Mouse (Mus musculus) myocyte (in vitro differentiated cells): ENCODE measurements at regions not wholly inside any gene's neighbourhood (a gene's known extent, or its start where the extent isn't known, plus 50 kb on each side); places are given as distances from the start of the nearest gene placed in this dataset.
A peak's percentile ranks its signal among the peaks of the same experiment; 100 is the strongest.

ENCODE experiments used
- H3K27me3 ChIP-seq: one replicate; pipeline ENCODE4 v1.6.1; 2011; ENCODE audit not compliant: control insufficient read depth, insufficient read depth, insufficient read length
- H3K36me3 ChIP-seq: one replicate; pipeline ENCODE4 v1.6.1; 2011; ENCODE audit not compliant: control insufficient read depth, insufficient read depth
- H3K4me2 ChIP-seq: one replicate; pipeline ENCODE4 v1.6.1; 2011; ENCODE audit warnings: low read depth, control low read depth
- H3K4me3 ChIP-seq: one replicate; pipeline ENCODE4 v1.5.1; 2011; ENCODE audit warnings: mild to moderate bottlenecking, control low read depth, moderate library complexity
- H3K79me2 ChIP-seq: one replicate; pipeline ENCODE4 v1.6.1; 2011; ENCODE audit not compliant: control insufficient read depth, insufficient read depth
- H3ac ChIP-seq: one replicate; pipeline ENCODE4 v1.6.1; 2011; ENCODE audit not compliant: control insufficient read depth, insufficient read length
- CEBPB ChIP-seq: IDR thresholded peaks from 2 replicates; pipeline ENCODE4 v1.6.1; 2011; ENCODE audit warnings: mild to moderate bottlenecking, moderate library complexity; ENCODE audit not compliant: poor library complexity, insufficient read depth, severe bottlenecking
- E2F4 ChIP-seq: IDR thresholded peaks from one replicate; pipeline ENCODE4 v1.6.1; 2011; ENCODE audit warnings: mild to moderate bottlenecking, control low read depth, moderate library complexity; ENCODE audit not compliant: insufficient read depth
- MAX ChIP-seq: IDR thresholded peaks from one replicate; pipeline ENCODE4 v1.6.1; 2011; ENCODE audit warnings: low read depth, mild to moderate bottlenecking, control low read depth
- MYOD1 ChIP-seq, 3 experiments: IDR thresholded peaks; one replicate each; pipeline ENCODE4 v1.6.1; 2011; ENCODE audit warnings: control low read depth in 2 of 3, low read depth in 2 of 3, mild to moderate bottlenecking in 2 of 3, moderate library complexity in 1 of 3; ENCODE audit not compliant: insufficient read length in 2 of 3, control insufficient read depth in 1 of 3
- MYOG ChIP-seq, 3 experiments: IDR thresholded peaks; one replicate each; pipeline ENCODE4 v1.6.1; 2011; ENCODE audit warnings: control low read depth in 2 of 3, low read depth in 2 of 3, mild to moderate bottlenecking in 2 of 3; ENCODE audit not compliant: insufficient read length in 2 of 3, control insufficient read depth in 1 of 3, insufficient read depth in 1 of 3
- POLR2A ChIP-seq: IDR thresholded peaks from one replicate; pipeline ENCODE4 v1.6.1; 2011; ENCODE audit warnings: low read depth, mild to moderate bottlenecking, control low read depth, moderate library complexity; ENCODE audit not compliant: insufficient read length
- POLR2AphosphoS2 ChIP-seq: IDR thresholded peaks from one replicate; pipeline ENCODE4 v1.6.1; 2011; ENCODE audit warnings: low read depth, control low read depth; ENCODE audit not compliant: insufficient read length
- REST ChIP-seq: IDR thresholded peaks from one replicate; pipeline ENCODE4 v1.6.1; 2011; ENCODE audit warnings: mild to moderate bottlenecking, control low read depth, moderate library complexity; ENCODE audit not compliant: insufficient read depth, insufficient read length
- SRF ChIP-seq: IDR thresholded peaks from one replicate; pipeline ENCODE4 v1.6.1; 2011; ENCODE audit warnings: low read depth; ENCODE audit not compliant: control insufficient read depth, insufficient read length
- TCF12 ChIP-seq: IDR thresholded peaks from one replicate; pipeline ENCODE4 v1.6.1; 2011; ENCODE audit warnings: mild to moderate bottlenecking, control low read depth; ENCODE audit not compliant: poor library complexity, insufficient read depth, severe bottlenecking
- TCF3 ChIP-seq: IDR thresholded peaks from one replicate; pipeline ENCODE4 v1.6.1; 2011; ENCODE audit warnings: low read depth, control low read depth; ENCODE audit not compliant: insufficient read length
- USF1 ChIP-seq: IDR thresholded peaks from one replicate; pipeline ENCODE4 v1.6.1; 2011; ENCODE audit warnings: low read depth, mild to moderate bottlenecking, control low read depth, moderate library complexity

- Histone ChIP-seq H3K27me3 (no peaks in the 10 kb centered on the region), H3ac (no peak overlapping the region), H3K4me3 (no peak overlapping the region), H3K4me2 (peak overlapping the region; percentile 98), H3K79me2 (no peaks in the 10 kb centered on the region), H3K36me3 (no peaks in the 10 kb centered on the region)
- TF ChIP-seq POLR2A (no peak), TCF3 (no peak), REST (no peak), E2F4 (no peak), CEBPB (no peak), MYOG (IDR thresholded peaks at IDR 0.05; ENCODE audit: control insufficient read depth in 1 of 3, insufficient read depth in 1 of 3, insufficient read length in 2 of 3, low read depth in 2 of 3) (no peak), USF1 (no peak), SRF (no peak), MAX (no peak), POLR2AphosphoS2 (no peak), MYOD1 (IDR thresholded peaks at IDR 0.05; ENCODE audit: control insufficient read depth in 1 of 3, insufficient read length in 2 of 3, low read depth in 2 of 3) (no peak), TCF12 (no peak)
Observed at GRCm38 (mm10) chr19:21107741-21108140, 153.7 kb upstream of the Tmc1 start.

DNA sequence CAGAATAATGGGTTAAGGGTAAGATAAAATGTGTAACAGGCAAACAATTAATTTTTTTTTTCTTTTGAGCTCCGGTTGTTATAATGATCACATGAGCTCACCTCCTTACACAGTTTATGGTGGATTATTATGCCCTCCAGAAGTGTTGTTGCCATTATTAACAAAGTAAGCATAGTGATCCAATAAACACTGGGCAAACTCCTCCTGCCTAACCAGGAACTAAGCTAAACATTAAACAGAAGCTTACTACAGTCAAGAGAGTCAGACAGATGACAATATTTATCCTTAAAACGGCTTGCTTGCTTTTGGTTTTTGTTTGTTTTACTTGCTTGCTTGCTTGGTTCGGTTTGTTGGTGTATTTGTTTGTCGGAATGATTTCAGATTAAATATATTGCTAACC, 153.3 kb upstream of the Tmc1 start:
- Histone ChIP-seq H3K4me3 (no peak overlapping the region), H3K4me2 (peak overlapping the region; percentile 98), H3K27me3 (no peaks in the 10 kb centered on the region), H3K36me3 (no peaks in the 10 kb centered on the region), H3K79me2 (no peaks in the 10 kb centered on the region), H3ac (no peak overlapping the region)
- TF ChIP-seq TCF3 (no peak), MAX (no peak), SRF (no peak), MYOD1 (IDR thresholded peaks at IDR 0.05; ENCODE audit: control insufficient read depth in 1 of 3, insufficient read length in 2 of 3, low read depth in 2 of 3) (no peak), POLR2A (no peak), USF1 (no peak), E2F4 (no peak), POLR2AphosphoS2 (no peak), MYOG (IDR thresholded peaks at IDR 0.05; ENCODE audit: control insufficient read depth in 1 of 3, insufficient read depth in 1 of 3, insufficient read length in 2 of 3, low read depth in 2 of 3) (no peak), REST (no peak)

GRCm38 (mm10) chr19:21106766-21107165, 152.8 kb upstream of the Tmc1 start:
- Histone ChIP-seq H3K36me3 (no peaks in the 10 kb centered on the region), H3K27me3 (no peaks in the 10 kb centered on the region), H3K79me2 (no peaks in the 10 kb centered on the region), H3ac (no peak overlapping the region), H3K4me2 (peak overlapping the region; percentile 98), H3K4me3 (peak overlapping the region; percentile 16)
- TF ChIP-seq USF1 = no peak
- no peak for TF ChIP-seq CEBPB
- TF ChIP-seq POLR2A = no peak
- peak in 1 of 3 experiments; percentile 1 for TF ChIP-seq MYOG (IDR thresholded peaks at IDR 0.05; ENCODE audit: control insufficient read depth in 1 of 3, insufficient read depth in 1 of 3, insufficient read length in 2 of 3, low read depth in 2 of 3)
- no peak for TF ChIP-seq MAX
- TF ChIP-seq POLR2AphosphoS2 = no peak
- no peak for TF ChIP-seq MYOD1 (IDR thresholded peaks at IDR 0.05; ENCODE audit: control insufficient read depth in 1 of 3, insufficient read length in 2 of 3, low read depth in 2 of 3)

DNA sequence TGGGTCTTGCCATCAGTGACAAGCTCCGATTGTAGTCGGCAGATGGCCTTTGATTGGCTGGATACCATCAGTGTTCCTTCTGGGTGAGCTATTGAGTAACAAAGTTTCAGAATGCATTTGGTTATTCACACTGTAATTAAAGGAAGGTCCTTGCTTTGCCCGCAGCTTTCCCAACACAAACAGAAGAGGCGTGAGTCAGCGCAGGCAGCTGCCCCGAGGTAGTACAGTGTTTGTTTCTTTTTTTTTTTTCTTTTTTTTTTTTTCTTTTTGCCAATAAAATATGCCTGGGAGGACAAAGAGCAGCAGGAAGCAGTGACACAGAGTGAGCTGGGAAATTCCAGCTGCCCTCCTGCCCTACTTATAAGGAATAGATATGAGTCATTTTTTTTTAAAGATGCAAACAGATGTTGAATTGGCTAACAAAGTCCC, 152.3 kb upstream of the Tmc1 start:
- TF ChIP-seq CEBPB = peak; percentile 87
- TF ChIP-seq TCF12 = peak; percentile 41
- peak; percentile 17 to 66 (median 61) for TF ChIP-seq MYOD1 (IDR thresholded peaks at IDR 0.05; ENCODE audit: control insufficient read depth in 1 of 3, insufficient read length in 2 of 3, low read depth in 2 of 3)
- TF ChIP-seq MYOG (IDR thresholded peaks at IDR 0.05; ENCODE audit: control insufficient read depth in 1 of 3, insufficient read depth in 1 of 3, insufficient read length in 2 of 3, low read depth in 2 of 3) = peak in 2 of 3 experiments; percentile 8 to 66
- no peak for TF ChIP-seq TCF3
- no peak for TF ChIP-seq REST
- TF ChIP-seq E2F4 = no peak
- peak overlapping the region; percentile 98 for H3K4me2 ChIP-seq
- H3ac ChIP-seq = no peak overlapping the region
- H3K27me3 ChIP-seq = no peaks in the 10 kb centered on the region
- no peaks in the 10 kb centered on the region for H3K36me3 ChIP-seq
- H3K4me3 ChIP-seq = peak overlapping the region; percentile 16
- no peaks in the 10 kb centered on the region for H3K79me2 ChIP-seq

DNA sequence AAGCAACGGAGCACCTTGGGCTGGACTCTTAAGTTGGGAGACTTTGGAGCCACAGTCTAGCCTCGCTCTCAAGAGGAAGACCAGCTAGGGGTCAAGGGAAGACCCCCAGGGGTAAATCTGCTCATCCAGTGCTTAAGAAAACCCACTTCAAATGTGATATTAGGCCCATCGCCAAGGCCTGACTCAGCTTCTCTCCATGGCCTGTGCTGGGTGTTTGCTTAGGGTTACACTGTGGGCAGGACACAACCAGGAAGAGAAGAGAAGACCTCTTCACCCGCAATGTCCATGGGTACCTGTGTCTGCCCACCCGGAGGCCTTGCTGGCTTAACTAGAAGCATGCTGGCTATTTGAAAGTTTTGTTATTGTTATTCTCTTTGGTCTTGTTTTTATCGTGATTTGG, 151.0 kb upstream of the Tmc1 start:
- Histone ChIP-seq H3K4me3 (peak overlapping the region; percentile 16), H3K36me3 (no peaks in the 10 kb centered on the region), H3K4me2 (peak overlapping the region; percentile 98), H3K79me2 (no peaks in the 10 kb centered on the region), H3ac (no peak overlapping the region), H3K27me3 (no peaks in the 10 kb centered on the region)
- TF ChIP-seq MAX (no peak), USF1 (no peak), REST (no peak), TCF3 (no peak), POLR2A (no peak), MYOG (IDR thresholded peaks at IDR 0.05; ENCODE audit: control insufficient read depth in 1 of 3, insufficient read depth in 1 of 3, insufficient read length in 2 of 3, low read depth in 2 of 3) (no peak), MYOD1 (IDR thresholded peaks at IDR 0.05; ENCODE audit: control insufficient read depth in 1 of 3, insufficient read length in 2 of 3, low read depth in 2 of 3) (no peak), POLR2AphosphoS2 (no peak), E2F4 (no peak), SRF (no peak), TCF12 (no peak), CEBPB (no peak)
